Mouse (Mus musculus): Measurements from ENCODE around the gene Mup5. TPM values are rescaled to one million over a fixed set of nuclear protein-coding genes. Genes with fewer than 3 reads are reported as not detected.

Gene Mup5
- polyA plus RNA-seq (2021; fragmentation: Nextera tagmentation) = 0.41 TPM in 1 of 2 replicates, not detected in the other
- long read RNA-seq, experiment 1, partial matches to known transcripts = 0 of 1 reads
- long read RNA-seq, experiment 1, other reads (novel, unspliced or antisense) = 0 of 1 reads
- long read RNA-seq, experiment 2 = 0 reads

GRCm38 (mm10) chr4:61834952-61835708 lies at the start of gene Mup5:
Mup5 (minus strand) TSS chr4:61835233.

GRCm38 (mm10) chr4:61782169-61782568 lies 52.9 kb downstream of the Mup5 start, which contains the start of gene Mup19:
Mup19 (minus strand) TSS chr4:61782269.

Other genes starting within 250 kb of the Mup5 start
- gene Mup17, start 239.4 kb downstream of the Mup5 start, polyA plus RNA-seq (2021; fragmentation: Nextera tagmentation) = not detected in 2 replicates
- not detected in 2 replicates for gene Mup18, start 161.1 kb downstream of the Mup5 start, polyA plus RNA-seq (2021; fragmentation: Nextera tagmentation)
- not detected in 2 replicates for gene Mup19, start 53.0 kb downstream of the Mup5 start, polyA plus RNA-seq (2021; fragmentation: Nextera tagmentation)
- not detected in 2 replicates for gene Mup20, start 218.9 kb upstream of the Mup5 start, polyA plus RNA-seq (2021; fragmentation: Nextera tagmentation)